8 mouse cellular contexts compared by ENCODE assay signal in genomic region chr2:145699414-145700071, GRCm38 (mm10). TPM values are rescaled to one million over a fixed set of nuclear protein-coding genes. Genes with fewer than 3 reads are reported as not detected.
DNase-seq lines count a peak whose midpoint lies in the region; ATAC-seq lines count a peak whose summit lies in the region.

No protein-coding gene starts in this region.

- ATAC-seq in granulocyte monocyte progenitor cell, adult 5-6 weeks (replicated peaks; ENCODE audit: poor library complexity, severe bottlenecking) = peak; percentile 99
- peak; percentile 71 for ATAC-seq in intestine, embryonic 16.5 days
- ATAC-seq in midbrain, embryonic 12.5 days (ENCODE audit: low FRiP score, low read depth) = 0 out of 2 replicates have a peak, but pooled peaks have one; percentile 62

- intact Hi-C loops in left cerebral cortex, postnatal 36 days (cut with DNase I) = loop anchor here (1.0 to 5.0 kb wide), 3 partner anchors 95 to 203 kb away; partner anchors contain the start of gene Naa20

- no peak overlapping the region for H3K4me2 ChIP-seq in intestine, embryonic 16.5 days (ENCODE audit: low read depth, low read length)
- H3K4me2 ChIP-seq in midbrain, embryonic 12.5 days (replicated peaks) = no peak overlapping the region

- H3K4me1 ChIP-seq in intestine, embryonic 16.5 days (ENCODE audit: control insufficient read depth, insufficient read depth, low read length) = no peaks in the 10 kb centered on the region; the same call in 1 of the 2 replicates
- no peaks in the 10 kb centered on the region for H3K4me1 ChIP-seq in midbrain, embryonic 12.5 days

- peak; percentile 46 for DNase-seq in thymus, postnatal 0 days (ENCODE audit: low spot score)
- no peak for DNase-seq in thymus, postnatal 36 days
- DNase-seq in cerebellum, postnatal 14 days = peak; percentile 60 to 66
- DNase-seq in left cerebral cortex, postnatal 36 days (ENCODE audit: low spot score in 2 of 2) = peak; percentile 14 to 31
- DNase-seq in thymus, postnatal 14 days = peak; percentile 25

- no peaks in the 10 kb centered on the region for H3K27me3 ChIP-seq in intestine, embryonic 16.5 days (replicated peaks; ENCODE audit: control insufficient read depth, insufficient read depth, low read length)
- no peaks in the 10 kb centered on the region; the same call in 1 of the 2 replicates for H3K27me3 ChIP-seq in midbrain, embryonic 12.5 days

- H3K9me3 ChIP-seq in intestine, embryonic 16.5 days (ENCODE audit: control insufficient read depth, low read length) = no peaks in the 10 kb centered on the region
- H3K9me3 ChIP-seq in midbrain, embryonic 12.5 days = no peaks in the 10 kb centered on the region

- no peak overlapping the region for H3K27ac ChIP-seq in intestine, embryonic 16.5 days (ENCODE audit: low read length)
- H3K27ac ChIP-seq in midbrain, embryonic 12.5 days (replicated peaks) = no peak overlapping the region

- WGBS in intestine, embryonic 16.5 days = 35% methylated on average over 6 of the region's 6 CpGs
- WGBS in midbrain, embryonic 12.5 days = 32% methylated on average over 6 of the region's 6 CpGs

- H3K4me3 ChIP-seq in intestine, embryonic 16.5 days (ENCODE audit: low read length) = no peak overlapping the region
- H3K4me3 ChIP-seq in midbrain, embryonic 12.5 days = no peak overlapping the region

- no peak overlapping the region for H3K9ac ChIP-seq in intestine, embryonic 16.5 days (ENCODE audit: low read depth, low read length)
- H3K9ac ChIP-seq in midbrain, embryonic 12.5 days (replicated peaks) = no peak overlapping the region

- no peaks in the 10 kb centered on the region for H3K36me3 ChIP-seq in intestine, embryonic 16.5 days (ENCODE audit: control insufficient read depth, insufficient read depth, low read length)
- no peaks in the 10 kb centered on the region for H3K36me3 ChIP-seq in midbrain, embryonic 12.5 days

RNA-seq across cellular contexts. Expression of gene Rin2, which starts 24.5 kb away (rescaled TPM):
- polyA plus RNA-seq in thymus, postnatal 0 days (2015; fragmentation: Nextera tagmentation; extraction: Ambion mirVana) = 6.7 and 7.4 TPM in 2 replicates
- total RNA-seq in granulocyte monocyte progenitor cell, adult 5-6 weeks (2014; fragmentation: Nextera tagmentation) = 3.0 and 4.3 TPM in 2 replicates
- total RNA-seq in granulocyte monocyte progenitor cell, adult 5-6 weeks (2017) = 2.8 and 7.3 TPM in 2 replicates
- 16.0 and 16.9 TPM in 2 replicates for polyA plus RNA-seq in intestine, embryonic 16.5 days (2015; fragmentation: Nextera tagmentation; extraction: Ambion mirVana)
- total RNA-seq in left cerebral cortex, postnatal 36 days (2021) = 10 to 100 TPM; 24.9 to 26.4 TPM
- polyA plus RNA-seq in midbrain, embryonic 12.5 days (2016; fragmentation: Nextera tagmentation; extraction: Ambion mirVana) = 14.8 and 16.8 TPM in 2 replicates

Comparison
In these comparisons a context has a peak if more than half of its experiments do, and no peak if none do; other contexts are left out.
1. DNase-seq: peak in thymus, postnatal 0 days (single experiment), cerebellum, postnatal 14 days (2 of 2), left cerebral cortex, postnatal 36 days (2 of 2) and thymus, postnatal 14 days (single experiment); none in thymus, postnatal 36 days (0 of 2).
2. Peak in every context shown above with its lines, with median percentiles within 50 percentile points of each other: ATAC-seq.